Mouse (Mus musculus) liver, embryonic 14.5 days (tissue): ENCODE results near the gene Cs. TPM values are rescaled to one million over a fixed set of nuclear protein-coding genes. Genes with fewer than 3 reads are reported as not detected.
"Not testable (repeated sequence)": the region's sequence is repeated elsewhere in the genome, so short reads cannot be mapped to it uniquely, and the experiment has no call there.

Experiments used
- ATAC-seq: fragments of 200-750 bp; cut with Nextera tagmentation; 2 replicates; pipeline ENCODE4 v1.8.0; 2017; ENCODE audit warnings: moderate number of reproducible peaks, mild to moderate bottlenecking, moderate library complexity; ENCODE audit not compliant: insufficient read depth
- DNase-seq, 3 experiments: peaks; one replicate each; pipeline ENCODE4 v3.0.0-alpha.2; 2012 to 2013; ENCODE audit warnings: low read depth in 3 of 3, low spot score in 3 of 3
- H3K27ac ChIP-seq: fragments of 300-500 bp; sonication (generic); 2 replicates; pipeline ENCODE4 v1.5.1; 2014; ENCODE audit warnings: moderate library complexity, mild to moderate bottlenecking, control low read depth, inconsistent platforms
- H3K27me3 ChIP-seq: fragments of 300-500 bp; sonication (generic); 2 replicates; pipeline ENCODE4 v1.6.1; 2014; ENCODE audit warnings: mild to moderate bottlenecking, low read length, moderate library complexity; ENCODE audit not compliant: control insufficient read depth, insufficient read depth
- H3K36me3 ChIP-seq: fragments of 300-500 bp; sonication (generic); replicated peaks from 2 replicates; pipeline ENCODE4 v1.6.1; 2014; ENCODE audit warnings: low read depth; ENCODE audit not compliant: control insufficient read depth, insufficient read depth
- H3K4me1 ChIP-seq, 2 experiments: fragments of 200-500 bp in 1 of 2; fragments of 300-500 bp in 1 of 2; sonication (generic) in 1 of 2; replicated peaks; 2 replicates each; pipeline ENCODE4 v1.6.1; 2012 to 2014; ENCODE audit warnings: antibody characterized with exemption in 1 of 2, inconsistent platforms in 1 of 2, low read length in 1 of 2; ENCODE audit not compliant: control insufficient read depth in 2 of 2, insufficient read depth in 2 of 2
- H3K4me2 ChIP-seq: fragments of 300-500 bp; sonication (generic); 2 replicates; pipeline ENCODE4 v1.6.1; 2014; ENCODE audit warnings: low read depth, mild to moderate bottlenecking, control low read depth, moderate library complexity
- H3K4me3 ChIP-seq, 2 experiments: fragments of 200-500 bp in 1 of 2; fragments of 300-500 bp in 1 of 2; sonication (generic) in 1 of 2; 2 replicates each; pipeline ENCODE4 v1.5.1; 2012 to 2014; ENCODE audit warnings: low read depth in 2 of 2, low read length in 2 of 2, mild to moderate bottlenecking in 2 of 2, control low read depth in 1 of 2, inconsistent platforms in 1 of 2, moderate library complexity in 1 of 2; ENCODE audit not compliant: insufficient read depth in 1 of 2
- H3K9ac ChIP-seq: fragments of 300-500 bp; sonication (generic); replicated peaks from 2 replicates; pipeline ENCODE4 v1.6.1; 2014; ENCODE audit warnings: mild to moderate bottlenecking, control low read depth, moderate library complexity
- H3K9me3 ChIP-seq: fragments of 300-500 bp; sonication (generic); 2 replicates; pipeline ENCODE4 v1.6.1; 2016; ENCODE audit warnings: low read length, mixed read lengths; ENCODE audit not compliant: control insufficient read depth
- CTCF ChIP-seq: IDR thresholded peaks from 2 replicates; pipeline ENCODE4 v1.5.1; 2016; ENCODE audit warnings: antibody characterized with exemption, low read depth, control low read depth
- EP300 ChIP-seq: IDR thresholded peaks from 2 replicates; pipeline ENCODE4 v1.6.1; 2016; ENCODE audit warnings: antibody characterized with exemption, low read depth
- WGBS: fragments of 180-500 bp; shearing (Covaris S2); extraction: QIAGEN DNeasy Blood & Tissue Kit; methylation state at CpG from one replicate; pipeline ENCODE4 v1.1.7; 2014; ENCODE audit not compliant: insufficient replicate concordance; 5-methylcytosine and 5-hydroxymethylcytosine counted together
- polyA plus RNA-seq, 2 experiments: library from polyadenylated mRNA; depleted of rRNA in 1 of 2; stranded (reverse) in 1 of 2; unstranded in 1 of 2; fragments of >200 nt; fragmentation: Nextera tagmentation in 1 of 2; extraction: Ambion mirVana in 1 of 2; gene quantifications; 2 replicates each; pipeline versions ENCODE4 v1.2.1 to v1.2.3; 2012 to 2014

The Cs gene
- polyA plus RNA-seq, 2 experiments, result 80.5 to 117 TPM

GRCm38 (mm10) chr10:128322141-128323108 lies 15.1 kb upstream of the Cs start, which contains the start of gene Cnpy2:
Cnpy2 (plus strand) TSS chr10:128322459.
- Histone ChIP-seq H3K4me3 (peak within 1 kb of the TSS; percentile 92 to 94), H3K9ac (peak within 1 kb of the TSS; percentile 95), H3K27ac (peak within 1 kb of the TSS; percentile 79), H3K9me3 (no peaks in the 10 kb centered on the region), H3K36me3 (peaks cover 31% of the 10 kb centered on the region), H3K4me1 (peaks cover 5 to 13% of the 10 kb centered on the region in 2 experiments), H3K4me2 (peak within 1 kb of the TSS; percentile 92), H3K27me3 (no peaks in the 10 kb centered on the region)
- WGBS, result under 1% methylated on average over 40 of the region's 40 CpGs
- TF ChIP-seq EP300, result 0 out of 2 replicates have a peak, but pooled peaks have one; percentile 38
- no peak for TF ChIP-seq CTCF
- DNase-seq (peak in 2 of 3 experiments; percentile 54 to 70), ATAC-seq (peak; percentile 74)

- Histone ChIP-seq H3K4me1 (peaks cover 5 to 13% of the 10 kb centered on the region in 2 experiments), H3K27ac (no peak overlapping the region), H3K9me3 (no peaks in the 10 kb centered on the region), H3K4me3 (peak overlapping the region; percentile 92 to 94), H3K36me3 (peaks cover 24% of the 10 kb centered on the region), H3K9ac (peak overlapping the region; percentile 95), H3K27me3 (no peaks in the 10 kb centered on the region), H3K4me2 (peak overlapping the region; percentile 92)
- 44% methylated on average over 8 of the region's 8 CpGs for WGBS
- DNase-seq (no peak), ATAC-seq (no peak)
- TF ChIP-seq CTCF, result no peak
- no peak for TF ChIP-seq EP300
These were observed 14.0 kb upstream of the Cs start for GRCm38 (mm10) chr10:128323516-128323915.

GRCm38 (mm10) chr10:128326825-128327224 lies 10.7 kb upstream of the Cs start:
- no peak for ATAC-seq
- TF ChIP-seq EP300, result no peak
- TF ChIP-seq CTCF, result no peak
- peaks cover 13% of the 10 kb centered on the region; the same call in 1 of the 2 replicates for H3K36me3 ChIP-seq
- H3K9me3 ChIP-seq, result no peaks in the 10 kb centered on the region
- DNase-seq, result no peak
- 84% methylated on average over 8 of the region's 8 CpGs for WGBS
- no peaks in the 10 kb centered on the region for H3K27me3 ChIP-seq
- no peak overlapping the region for H3K9ac ChIP-seq
- no peak overlapping the region for H3K4me3 ChIP-seq
- H3K4me2 ChIP-seq, result no peak overlapping the region
- peaks cover 5 to 11% of the 10 kb centered on the region in 2 experiments for H3K4me1 ChIP-seq
- H3K27ac ChIP-seq, result no peak overlapping the region

- Histone ChIP-seq H3K4me3 (no peak overlapping the region), H3K9me3 (no peaks in the 10 kb centered on the region), H3K4me2 (no peak overlapping the region), H3K36me3 (peaks cover 13% of the 10 kb centered on the region; the same call in 1 of the 2 replicates), H3K4me1 (peaks cover 5 to 12% of the 10 kb centered on the region in 2 experiments), H3K27me3 (no peaks in the 10 kb centered on the region), H3K27ac (no peak overlapping the region), H3K9ac (no peak overlapping the region)
- WGBS, result 72% methylated on average over 10 of the region's 10 CpGs
- TF ChIP-seq CTCF, result peak; percentile 47
- no peak for TF ChIP-seq EP300
- DNase-seq (no peak), ATAC-seq (no peak)
These were observed 9.9 kb upstream of the Cs start for GRCm38 (mm10) chr10:128327610-128328009.

GRCm38 (mm10) chr10:128332358-128333249 lies 4.9 kb upstream of the Cs start:
- ATAC-seq, H3K27me3 ChIP-seq, H3K27ac ChIP-seq, DNase-seq, H3K9ac ChIP-seq, H3K9me3 ChIP-seq, H3K4me2 ChIP-seq, H3K36me3 ChIP-seq, H3K4me3 ChIP-seq: not testable (repeated sequence)
- peaks cover 26 to 31% of the 10 kb centered on the region in 2 experiments for H3K4me1 ChIP-seq
- 53% methylated on average over 6 of the region's 6 CpGs for WGBS
